Mouse (Mus musculus): ENCODE measurements around the gene Galnt9. TPM values are rescaled to one million over a fixed set of nuclear protein-coding genes. Genes with fewer than 3 reads are reported as not detected.

Gene Galnt9
- not detected for total RNA-seq (2021)
- long read RNA-seq, experiment 1 = 0 reads
- long read RNA-seq, experiment 2 = 0 reads

DNA sequence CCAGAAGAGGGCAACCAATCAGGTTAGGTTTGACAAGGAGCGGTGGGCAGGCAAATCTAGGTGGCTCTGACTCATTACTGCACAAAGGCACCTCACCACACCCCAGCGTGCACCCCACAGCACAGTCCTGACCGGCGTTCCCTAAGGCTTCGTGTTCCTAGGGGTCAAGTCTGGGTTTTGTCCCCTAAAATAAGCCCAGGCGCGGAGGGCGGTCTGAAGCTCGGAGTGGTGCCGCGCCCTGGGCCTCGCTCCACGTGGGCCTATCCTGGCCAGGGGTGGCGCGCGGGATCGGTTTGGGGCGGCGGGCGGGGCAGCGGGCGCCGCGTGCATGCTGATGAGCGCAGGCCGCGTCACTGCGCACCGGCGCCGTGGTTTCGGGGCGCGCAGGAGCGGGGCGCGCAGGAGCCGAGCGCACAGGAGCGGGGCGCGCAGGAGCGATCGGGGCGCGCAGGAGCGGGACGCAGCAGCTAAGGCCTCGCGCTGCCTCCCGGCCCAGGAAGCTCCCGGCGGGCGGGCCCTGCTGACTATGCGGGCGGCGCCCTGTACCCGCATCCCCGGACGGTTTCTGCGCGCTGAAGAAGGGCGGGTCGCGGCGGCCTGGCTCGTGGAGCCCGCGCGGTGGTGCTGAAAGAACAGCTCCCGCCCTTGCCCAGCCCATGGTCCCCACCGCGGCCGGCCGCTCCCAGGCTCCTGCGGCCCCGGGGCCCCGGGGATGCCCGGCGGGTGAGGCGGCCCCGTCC lies at the start of gene Galnt9:
Gene Galnt9 (plus strand): TSS at position 405 of the 740 bp plus-strand sequence.
- DNase-seq (ENCODE audit: low spot score) = peak; percentile 9

DNA sequence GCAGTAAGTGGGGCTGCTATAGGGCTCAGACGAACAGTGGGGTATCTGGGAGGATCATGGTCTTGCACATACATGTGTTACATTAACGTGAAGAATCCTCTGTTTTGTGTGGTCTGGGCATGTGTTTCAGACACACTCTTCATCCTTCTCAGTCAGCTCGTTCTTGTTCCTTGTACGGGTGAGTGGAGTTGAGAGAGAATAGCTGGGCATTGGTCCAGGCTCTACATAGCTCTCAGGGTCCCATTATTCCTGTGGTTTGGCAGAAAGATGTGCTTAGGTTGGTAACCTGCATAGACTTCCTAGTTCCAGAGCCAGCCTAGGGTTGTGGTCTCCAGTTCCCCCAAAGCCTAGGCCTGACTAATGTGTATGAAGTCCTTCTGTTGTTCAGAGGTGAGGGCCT lies 49.8 kb upstream of the Galnt9 start:
- DNase-seq (ENCODE audit: low spot score) = no peak

DNA sequence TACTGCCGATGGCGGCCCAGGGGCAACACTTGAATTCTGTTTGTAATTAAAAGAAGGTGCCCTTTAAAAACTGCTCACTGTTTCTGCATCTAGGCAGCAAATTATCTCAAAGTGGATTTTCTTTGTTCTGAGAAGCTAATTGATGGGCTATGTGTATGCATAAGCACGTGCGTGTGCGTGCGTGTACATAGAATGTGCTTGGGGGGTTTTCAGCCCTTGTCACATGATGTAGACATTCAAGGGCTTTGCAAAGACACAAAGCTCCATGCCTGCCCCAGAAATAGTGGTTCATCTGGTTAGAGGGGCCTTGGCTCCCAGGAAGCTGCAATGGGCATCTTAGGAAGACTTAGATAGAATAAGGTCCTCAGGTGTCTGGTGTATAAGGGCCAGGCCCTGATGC lies 49.1 kb upstream of the Galnt9 start:
- no peak for DNase-seq (ENCODE audit: low spot score)

DNA sequence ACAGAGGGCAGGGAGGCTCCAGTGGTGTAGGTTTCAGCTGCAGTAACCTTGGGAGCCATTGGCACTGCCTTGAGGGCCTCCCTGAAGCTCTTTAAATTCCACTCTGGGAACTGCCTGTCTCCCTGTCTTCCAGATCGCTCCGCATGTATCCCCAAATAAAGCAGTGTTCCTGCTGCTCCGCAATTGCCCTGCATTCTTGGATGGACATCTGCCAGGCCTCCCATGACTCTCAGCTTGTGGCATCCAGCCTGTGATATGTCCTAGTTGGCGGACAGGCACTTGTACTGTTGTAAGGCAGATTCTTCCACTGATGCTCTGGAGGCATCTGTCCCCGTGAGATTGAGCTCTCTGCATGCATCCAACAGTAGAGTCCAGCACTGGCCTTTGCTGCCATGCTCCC lies 46.6 kb upstream of the Galnt9 start:
- DNase-seq (ENCODE audit: low spot score) = peak; percentile 30

DNA sequence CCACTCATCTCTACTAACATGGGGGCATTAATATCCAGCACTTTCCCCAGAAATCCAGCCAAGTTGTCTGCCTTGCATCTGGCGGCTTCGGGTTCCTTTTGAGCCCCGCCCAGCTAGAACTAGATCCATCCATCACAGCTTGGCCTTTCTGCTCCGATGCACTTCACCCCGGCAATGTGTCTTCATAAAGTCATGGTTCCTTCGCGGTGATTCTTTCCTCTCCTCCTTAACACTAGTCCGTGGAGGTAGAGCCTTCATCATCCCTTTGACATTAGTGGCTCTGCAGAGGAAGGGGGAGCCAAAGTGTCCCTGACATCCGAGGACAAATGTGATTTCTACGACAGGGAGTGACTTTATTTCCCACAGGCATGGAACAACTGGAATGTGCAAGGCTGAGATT lies 46.1 kb upstream of the Galnt9 start:
- no peak for DNase-seq (ENCODE audit: low spot score)

DNA sequence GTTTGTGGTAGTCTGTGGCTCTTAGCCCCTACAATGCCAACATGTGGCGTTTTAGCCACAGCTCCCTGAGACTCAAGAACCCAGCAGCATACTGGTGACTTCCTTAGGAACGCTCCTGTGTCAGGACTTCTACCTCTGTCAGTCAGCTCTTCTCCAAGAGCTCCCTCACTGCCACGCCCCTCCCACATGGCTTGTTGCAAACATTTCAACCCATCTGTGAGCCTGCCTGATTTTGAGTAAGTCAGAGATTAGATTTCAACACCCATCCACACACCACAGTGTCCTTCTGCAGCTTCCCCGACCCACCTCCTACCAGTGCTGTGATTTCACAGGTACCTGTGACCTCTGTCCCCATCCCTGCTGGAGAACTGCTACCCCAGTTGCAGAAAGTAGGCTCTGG lies 43.9 kb upstream of the Galnt9 start:
- DNase-seq (ENCODE audit: low spot score) = no peak

DNA sequence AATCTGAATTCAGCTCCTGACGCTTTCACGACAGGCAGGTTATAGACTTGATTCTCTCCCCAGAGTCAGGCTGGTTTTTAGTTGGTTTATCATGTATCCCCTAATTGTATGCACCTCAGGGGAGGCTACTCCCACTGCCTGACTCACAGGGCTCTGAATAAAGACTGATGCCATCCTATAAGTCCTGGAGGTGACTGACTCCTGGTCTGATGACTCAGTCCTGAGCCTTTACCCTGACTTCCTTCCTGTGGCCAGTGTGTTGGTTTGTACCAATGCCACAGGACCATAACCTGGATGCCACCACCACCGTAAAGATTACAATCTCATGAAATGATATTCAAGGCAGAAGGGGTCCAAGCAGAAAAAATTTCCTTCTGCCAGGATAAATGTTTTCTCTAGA lies 40.8 kb upstream of the Galnt9 start:
- DNase-seq (ENCODE audit: low spot score) = no peak

DNA sequence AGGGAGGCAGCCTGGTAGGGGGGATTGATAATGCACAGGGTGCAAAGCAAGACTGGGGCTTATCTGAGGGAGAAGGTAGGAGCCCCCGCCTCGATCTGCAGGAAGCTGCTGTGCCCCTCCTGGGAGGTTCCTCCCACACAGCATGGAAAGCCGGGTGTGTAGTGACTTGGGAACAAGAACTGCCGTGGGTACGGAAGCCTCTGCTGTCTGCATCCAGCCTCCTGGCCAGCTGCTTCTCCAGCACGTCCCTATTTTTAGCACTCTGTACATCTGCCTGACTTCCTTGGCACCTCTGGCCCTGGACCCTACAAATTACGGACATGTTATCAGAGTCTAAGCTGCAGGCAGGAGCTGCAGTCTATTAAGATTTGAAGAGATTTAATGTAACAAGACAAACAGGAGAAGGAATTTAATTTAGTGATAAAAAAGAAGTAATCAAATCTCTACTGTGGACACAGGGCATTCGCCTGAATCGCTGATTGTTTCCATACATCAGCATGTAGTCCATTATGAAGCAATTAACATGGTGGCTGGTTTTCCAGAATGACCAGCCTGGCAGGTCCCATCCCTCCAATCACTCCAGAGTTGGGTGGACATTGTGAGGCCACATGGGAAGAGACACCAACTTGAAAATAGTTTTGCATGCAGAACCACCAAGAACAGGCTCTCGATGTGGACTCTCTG lies 38.4 kb upstream of the Galnt9 start:
- DNase-seq (ENCODE audit: low spot score) = no peak

DNA sequence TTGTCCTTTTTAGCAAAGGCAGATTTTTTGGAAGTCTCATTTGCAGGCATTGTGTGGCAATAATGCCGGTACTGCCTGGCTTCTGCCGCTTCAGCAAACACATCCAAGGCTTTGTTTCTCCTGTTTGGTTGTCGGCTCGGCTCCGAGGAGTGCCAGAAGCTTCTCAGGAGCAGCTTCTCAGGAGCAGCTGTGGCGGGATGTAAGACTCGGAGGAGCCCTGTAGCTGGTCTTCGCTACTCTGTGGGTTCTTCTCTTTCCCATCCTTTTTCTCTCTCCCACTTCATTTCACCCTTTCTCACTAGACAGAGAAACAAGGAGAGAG lies 37.9 kb upstream of the Galnt9 start:
- no peak for DNase-seq (ENCODE audit: low spot score)

DNA sequence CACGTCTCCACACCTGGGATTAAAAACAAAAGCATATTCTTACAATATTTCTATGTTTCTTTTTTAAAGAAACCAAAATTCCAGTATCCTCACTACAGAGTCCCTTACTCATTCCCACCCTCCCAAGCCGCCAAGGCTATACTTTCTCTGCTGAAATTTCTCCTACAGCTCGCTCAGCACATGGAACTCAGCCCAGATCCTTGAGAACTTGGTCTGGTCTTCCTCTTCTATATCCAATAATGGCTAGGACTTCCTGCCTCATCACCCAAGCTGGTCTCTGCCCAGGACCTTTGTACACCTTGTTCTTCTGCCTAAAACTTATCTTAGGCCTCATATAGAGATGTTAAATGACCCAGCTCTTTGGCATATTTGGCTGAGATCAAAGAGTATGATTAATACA lies 37.3 kb upstream of the Galnt9 start:
- DNase-seq (ENCODE audit: low spot score) = peak; percentile 5

DNA sequence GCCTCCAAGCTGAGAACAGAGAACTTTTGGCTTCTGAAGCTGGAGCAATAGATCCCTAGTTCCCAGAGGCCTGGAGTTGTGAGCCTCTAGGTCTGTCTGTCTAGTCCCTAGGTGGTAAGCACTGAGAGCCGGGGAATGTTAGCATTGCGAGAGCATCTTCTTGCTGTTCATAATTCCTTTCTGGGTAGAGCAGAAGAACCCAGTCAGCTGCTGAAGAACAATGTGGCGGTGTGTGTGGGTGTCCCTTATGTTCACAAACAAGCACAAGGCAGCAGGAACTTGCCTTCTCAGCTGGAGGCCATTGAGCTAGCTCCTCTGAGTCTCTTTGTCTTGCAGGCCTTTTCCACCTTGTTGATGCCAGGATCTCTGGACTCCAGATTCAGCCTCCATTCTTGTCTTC lies 36.2 kb upstream of the Galnt9 start:
- DNase-seq (ENCODE audit: low spot score) = no peak

DNA sequence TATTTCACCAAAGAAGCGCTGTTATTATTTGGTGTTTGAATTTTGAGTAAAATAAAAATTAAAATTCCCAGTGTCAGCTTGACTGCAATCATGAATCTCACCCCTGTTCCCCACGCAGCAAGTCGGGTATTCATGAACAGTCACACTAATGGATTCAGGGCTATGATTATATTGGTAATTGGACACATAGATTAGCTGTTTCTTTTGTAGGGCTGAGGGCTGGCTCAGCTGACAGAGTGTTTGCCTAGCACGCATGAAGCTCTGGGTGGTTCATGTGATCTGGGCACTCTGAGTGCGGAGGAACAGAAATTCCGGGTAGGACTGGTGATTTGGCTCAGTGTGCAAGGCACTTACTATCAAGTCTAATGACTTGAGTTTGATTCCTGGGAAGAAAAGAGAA lies 33.8 kb upstream of the Galnt9 start:
- DNase-seq (ENCODE audit: low spot score) = no peak

DNA sequence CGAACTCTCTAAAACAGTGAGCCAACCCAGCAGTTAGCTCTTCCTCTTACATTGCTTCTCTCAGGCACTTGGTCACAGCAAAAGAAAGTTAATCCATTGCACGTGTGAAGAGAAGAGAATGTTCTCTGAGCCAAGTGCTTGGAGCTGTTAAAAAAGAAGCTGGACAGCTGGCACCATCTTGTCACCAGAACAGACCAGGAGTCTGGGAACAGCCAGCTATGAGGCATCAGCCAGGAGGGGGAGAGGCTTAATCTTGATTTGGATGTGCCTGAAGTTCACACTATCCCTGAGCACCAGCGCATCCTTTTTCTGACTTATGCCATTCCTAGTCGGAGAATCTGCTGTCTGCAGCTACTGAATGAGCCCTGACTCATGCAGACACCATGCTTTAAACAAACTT lies 30.4 kb upstream of the Galnt9 start:
- DNase-seq (ENCODE audit: low spot score) = no peak

DNA sequence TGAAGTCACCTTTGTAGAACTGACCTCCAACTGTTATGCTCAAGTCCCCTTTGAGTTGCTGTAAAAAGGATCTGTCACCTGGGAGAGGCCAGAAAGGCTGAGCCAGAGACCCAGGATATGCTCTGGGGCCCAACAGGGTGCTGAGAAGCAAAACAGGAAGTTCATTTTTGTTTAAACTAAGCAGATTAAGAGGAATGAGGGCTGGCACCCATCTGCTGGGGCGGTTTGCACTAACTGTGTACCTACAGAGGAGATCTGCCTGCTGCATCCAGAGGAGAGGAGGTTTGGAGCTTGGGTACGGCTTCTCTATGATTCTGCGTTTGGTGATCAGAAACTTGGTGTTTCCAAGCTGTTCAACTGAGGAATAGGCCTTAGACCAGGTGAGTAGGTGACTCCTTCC lies 29.5 kb upstream of the Galnt9 start:
- DNase-seq (ENCODE audit: low spot score) = no peak

DNA sequence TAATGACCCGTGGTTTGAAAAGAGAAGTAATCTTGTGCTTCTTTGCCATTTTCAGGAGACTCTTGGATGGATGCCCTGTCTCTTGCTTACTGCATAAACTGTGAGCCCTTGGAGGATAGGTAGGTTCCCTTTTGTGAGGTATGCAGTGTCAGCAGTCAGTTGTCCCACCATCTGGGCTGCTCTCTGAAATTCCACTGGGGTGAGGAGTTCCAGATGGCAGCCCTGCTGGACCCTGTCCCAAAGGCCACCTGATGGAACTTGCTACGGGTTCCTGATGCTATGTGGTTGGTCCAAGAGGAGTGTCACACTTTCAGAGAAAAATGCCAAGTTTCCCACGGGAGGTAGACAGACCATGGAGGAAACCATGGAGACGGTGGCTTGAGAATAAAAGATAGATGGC lies 27.8 kb upstream of the Galnt9 start:
- no peak for DNase-seq (ENCODE audit: low spot score)

DNA sequence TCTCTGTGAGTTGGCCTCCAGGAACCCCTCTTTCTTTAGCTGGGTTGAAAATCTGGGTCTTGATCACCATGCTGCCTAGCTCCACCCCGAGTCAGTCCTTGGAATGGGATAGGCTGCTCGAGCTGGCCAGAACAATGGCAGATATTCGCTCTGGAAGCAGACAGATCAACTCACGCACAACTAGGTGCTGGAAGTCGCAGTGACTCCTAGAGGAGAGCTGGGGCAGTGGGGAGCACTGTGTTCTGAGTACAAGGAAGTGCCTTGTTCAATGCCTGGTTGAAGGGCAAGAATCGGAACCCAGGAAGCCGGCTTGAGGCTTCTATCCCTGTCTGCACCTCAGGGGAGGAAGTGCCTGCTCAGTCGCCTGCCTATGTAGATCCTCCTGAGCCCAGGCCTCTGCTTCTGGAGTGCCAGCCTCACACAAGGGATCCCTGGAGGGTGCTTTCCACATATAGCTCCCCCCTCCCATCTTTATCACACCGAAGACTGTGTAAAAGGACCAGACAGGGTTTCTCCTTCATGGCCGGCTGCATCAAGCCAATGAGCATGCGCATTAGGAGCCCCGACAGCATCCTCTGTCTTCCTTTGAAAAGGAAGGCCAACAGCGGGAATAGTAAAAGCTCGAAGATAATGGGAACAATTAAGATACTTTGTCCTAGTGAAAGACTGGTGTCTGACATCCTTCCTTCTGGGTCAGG lies 25.9 kb upstream of the Galnt9 start:
- DNase-seq (ENCODE audit: low spot score) = no peak

DNA sequence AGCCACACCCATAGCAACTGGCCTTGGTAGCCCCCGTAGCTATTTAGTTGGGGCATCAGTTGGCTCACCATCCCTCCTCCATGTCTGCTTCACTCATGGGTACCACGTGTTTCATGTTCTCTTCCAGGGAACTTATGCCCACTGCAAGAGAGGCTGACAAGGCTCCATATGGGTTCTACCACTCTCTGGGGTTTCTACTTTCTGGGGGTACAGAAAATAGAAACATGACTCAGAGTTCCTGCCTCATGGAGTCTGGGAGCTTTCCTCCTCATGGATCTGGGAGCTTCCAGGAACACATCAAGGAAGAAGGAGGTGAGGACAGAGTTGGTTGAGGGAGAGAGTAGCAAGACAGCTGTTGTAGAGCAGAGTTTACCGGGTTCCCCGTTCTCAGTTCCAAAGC lies 23.2 kb upstream of the Galnt9 start:
- no peak for DNase-seq (ENCODE audit: low spot score)

DNA sequence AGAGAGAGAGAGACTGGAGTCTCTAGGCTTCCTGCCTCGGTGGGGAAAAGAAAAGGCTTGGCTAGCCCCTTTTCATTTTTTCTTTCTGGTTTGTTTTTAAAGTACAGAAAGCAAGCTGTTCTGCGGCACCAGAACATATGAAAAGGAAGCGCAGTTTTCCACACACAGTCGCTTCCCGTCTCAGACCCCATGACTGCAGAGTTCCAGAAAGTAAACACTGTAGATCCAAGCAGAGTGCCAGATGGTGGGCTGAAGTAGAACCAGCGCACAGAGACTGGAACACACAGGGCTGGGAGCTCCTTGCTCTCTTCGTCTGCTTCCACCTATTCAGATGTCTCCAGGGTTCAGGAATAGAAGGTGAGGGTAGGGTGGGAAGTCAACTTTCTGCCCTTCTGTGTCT lies 22.3 kb upstream of the Galnt9 start:
- DNase-seq (ENCODE audit: low spot score) = no peak

DNA sequence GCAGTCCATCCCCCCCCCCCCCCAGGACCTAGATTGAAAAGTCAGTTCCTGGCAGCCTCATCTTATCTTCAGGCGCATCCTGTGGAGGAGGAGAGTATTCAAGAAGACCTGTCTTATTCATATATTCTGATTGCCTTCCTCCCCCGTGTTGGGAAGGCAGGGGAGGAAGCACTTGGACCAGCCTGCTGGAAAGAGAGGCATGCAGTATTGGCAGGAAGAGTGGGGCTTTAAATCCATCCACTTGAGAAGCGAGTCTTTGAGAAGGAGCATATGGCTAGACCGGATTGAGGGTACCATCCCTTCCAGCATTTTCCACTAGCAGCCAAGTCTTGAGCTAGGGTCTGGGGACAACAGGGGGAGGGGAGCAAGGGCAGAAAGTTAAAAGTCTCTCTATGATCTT lies 20.9 kb upstream of the Galnt9 start:
- no peak for DNase-seq (ENCODE audit: low spot score)

DNA sequence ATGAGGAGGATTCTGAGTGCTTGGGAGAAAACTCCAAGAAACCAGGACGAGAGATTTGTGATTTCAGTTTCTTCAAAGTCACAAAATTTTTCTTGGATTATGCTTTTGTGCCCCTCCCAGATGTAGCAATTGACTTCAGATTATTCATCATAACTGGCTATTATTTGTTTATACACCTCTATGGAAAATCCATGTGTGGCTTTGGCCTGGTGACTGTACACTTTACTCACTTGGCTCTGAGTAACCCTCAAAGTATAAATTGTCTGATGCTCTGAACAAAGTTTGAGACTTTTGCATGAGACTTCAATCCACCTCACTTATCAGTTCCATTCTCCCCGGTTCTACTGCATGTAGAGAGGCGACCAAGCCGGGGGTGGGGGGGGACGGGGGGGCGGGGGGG lies 18.5 kb upstream of the Galnt9 start:
- DNase-seq (ENCODE audit: low spot score) = no peak

DNA sequence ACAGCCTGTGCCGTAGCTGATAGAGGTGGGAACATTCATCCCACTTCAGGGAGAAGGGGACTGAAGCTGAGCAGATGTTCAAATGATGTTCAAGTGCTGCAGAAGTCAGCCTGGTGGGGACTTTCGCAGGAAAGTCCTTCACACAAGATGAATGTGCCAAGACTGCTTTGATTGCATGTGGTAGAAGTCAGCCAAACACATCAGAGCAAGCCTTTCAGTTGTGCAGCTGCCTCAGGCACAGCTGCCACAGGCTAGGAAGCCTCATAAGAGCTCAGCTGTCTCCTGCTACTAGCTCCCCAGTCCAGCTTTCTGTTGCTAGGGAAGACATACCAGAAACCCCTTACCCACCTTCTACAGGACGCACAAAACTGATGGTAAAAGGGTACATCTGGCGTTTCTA lies 17.6 kb upstream of the Galnt9 start:
- no peak for DNase-seq (ENCODE audit: low spot score)

DNA sequence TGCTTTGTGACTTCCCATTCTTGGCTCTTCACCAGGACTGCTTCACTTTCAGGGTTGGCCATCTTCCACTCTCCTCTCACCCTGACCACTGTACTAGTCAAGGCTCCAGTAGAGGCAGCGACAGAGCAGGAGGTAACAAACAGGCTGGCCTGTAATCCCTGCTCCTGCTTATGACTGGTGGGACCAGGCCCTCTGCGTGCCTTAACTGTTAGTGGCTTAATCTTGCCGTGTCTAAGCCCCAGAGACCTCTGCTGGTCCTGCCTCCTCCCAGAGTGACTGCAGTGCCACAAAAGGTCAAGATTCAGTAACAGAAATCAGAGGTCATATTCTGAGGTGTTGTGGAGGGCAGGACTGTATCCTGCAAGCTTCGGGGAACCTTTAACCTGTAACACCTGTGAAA lies 13.1 kb upstream of the Galnt9 start:
- DNase-seq (ENCODE audit: low spot score) = no peak

DNA sequence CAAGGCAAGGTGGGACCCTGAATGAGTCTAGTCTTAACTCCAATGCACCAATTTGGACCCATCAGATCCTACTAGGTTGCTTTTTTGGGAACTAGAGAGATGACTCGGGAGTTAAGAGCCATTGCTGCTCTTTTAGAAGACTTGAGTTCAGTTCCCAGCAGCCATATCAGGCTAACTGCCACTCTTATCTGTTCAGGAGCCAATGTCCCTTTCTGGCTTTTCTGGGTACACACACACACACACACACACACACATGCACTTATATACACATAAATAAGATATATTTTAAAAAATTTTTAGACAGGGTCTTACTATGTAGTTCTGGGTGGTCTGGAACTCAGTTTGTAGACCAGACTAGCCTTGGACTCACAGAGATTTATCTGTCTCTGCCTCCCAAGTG lies 9.8 kb upstream of the Galnt9 start:
- no peak for DNase-seq (ENCODE audit: low spot score)
